Mouse (Mus musculus) spleen, embryonic (tissue): ENCODE measurements at regions not wholly inside any gene's neighbourhood (a gene's known extent, or its start where the extent isn't known, plus 50 kb on each side); places are given as distances from the start of the nearest gene placed in this dataset.
"Not testable (repeated sequence)": the region's sequence is repeated elsewhere in the genome, so short reads cannot be mapped to it uniquely, and the experiment has no call there.

Experiments used
- CTCF ChIA-PET: fragments of 350-600 bp; sonication (Branson Sonifier 250); formaldehyde crosslinking; loops from one replicate; lab custom pipeline; 2022; lab: Charles Lee

DNA sequence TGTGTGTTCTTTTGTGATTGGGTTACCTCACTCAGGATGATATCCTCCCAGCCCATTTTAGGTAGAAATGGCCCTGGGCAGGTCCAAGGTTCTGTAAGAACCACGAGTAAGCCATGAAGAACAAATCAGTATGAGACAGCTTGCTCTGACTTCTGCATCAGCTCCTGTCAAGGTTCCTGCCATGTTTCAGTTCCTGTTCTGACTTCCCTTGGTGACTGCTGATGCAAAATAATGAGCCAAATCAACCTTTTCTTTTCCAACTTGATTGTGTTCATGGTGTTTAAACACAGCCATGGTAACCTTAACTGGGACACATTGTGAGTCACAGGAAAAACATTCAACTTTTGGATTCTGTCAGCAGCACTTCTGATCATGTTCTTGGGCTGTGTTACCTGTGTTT, 667.4 kb upstream of the Igfbp7 start:
- CTCF ChIA-PET: no interaction called here

DNA sequence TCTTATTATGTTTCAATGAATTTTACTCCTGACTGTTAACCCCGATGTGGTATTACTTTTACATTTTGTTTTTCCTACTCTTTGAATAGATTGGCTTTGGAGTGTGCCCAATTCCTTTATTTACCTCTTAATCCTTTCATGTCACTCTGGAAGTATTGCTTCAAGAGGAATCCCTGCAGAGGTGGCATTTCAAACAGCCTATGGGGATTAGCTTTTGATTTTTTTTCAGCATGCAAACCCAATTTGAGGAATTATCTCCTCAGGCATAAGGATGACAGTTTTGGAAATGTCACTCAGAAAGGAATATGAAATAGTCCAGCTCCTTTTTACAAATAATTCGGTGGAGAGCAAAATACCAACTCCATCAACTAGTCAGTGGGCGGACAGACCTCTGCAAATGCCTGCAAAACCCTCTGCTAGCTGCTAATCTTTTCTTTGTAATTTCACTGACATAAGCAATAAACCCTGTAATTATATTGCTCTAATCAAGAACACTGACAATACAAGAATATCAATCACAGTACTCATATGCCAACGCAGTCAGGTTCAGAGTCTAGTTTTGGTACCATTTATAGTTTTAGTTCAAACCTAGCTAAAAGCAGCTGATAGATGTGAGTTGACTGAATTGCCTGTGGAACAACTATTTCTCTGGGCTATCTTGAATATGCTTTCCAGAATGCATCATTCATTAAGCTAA, 624.9 kb upstream of the Igfbp7 start:
- CTCF ChIA-PET: no interaction called here

- CTCF ChIA-PET: no interaction called here
Observed at GRCm38 (mm10) chr5:78017523-78017922, 609.7 kb upstream of the Igfbp7 start.

GRCm38 (mm10) chr5:77986449-77987047, 578.7 kb upstream of the Igfbp7 start:
- CTCF ChIA-PET: no interaction called here

DNA sequence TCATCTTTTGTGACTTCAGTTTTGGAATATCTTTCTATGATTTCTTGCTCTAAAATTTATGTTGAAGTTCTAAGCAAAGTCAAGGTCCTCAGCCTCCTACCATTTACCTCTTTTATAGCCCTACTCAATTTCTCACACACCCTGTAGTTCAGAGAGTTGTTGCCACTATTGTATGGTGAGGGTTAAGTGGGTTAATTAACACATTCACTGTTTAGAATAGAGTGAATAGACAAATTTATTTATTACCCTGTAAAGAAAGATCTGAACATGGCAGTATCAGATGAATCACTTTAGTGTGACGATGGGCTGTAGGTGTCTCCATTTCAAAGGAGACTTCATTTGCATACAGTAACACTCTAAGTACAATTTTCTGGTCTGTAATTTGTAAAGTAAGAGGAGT, 577.4 kb upstream of the Igfbp7 start:
- CTCF ChIA-PET: no interaction called here

DNA sequence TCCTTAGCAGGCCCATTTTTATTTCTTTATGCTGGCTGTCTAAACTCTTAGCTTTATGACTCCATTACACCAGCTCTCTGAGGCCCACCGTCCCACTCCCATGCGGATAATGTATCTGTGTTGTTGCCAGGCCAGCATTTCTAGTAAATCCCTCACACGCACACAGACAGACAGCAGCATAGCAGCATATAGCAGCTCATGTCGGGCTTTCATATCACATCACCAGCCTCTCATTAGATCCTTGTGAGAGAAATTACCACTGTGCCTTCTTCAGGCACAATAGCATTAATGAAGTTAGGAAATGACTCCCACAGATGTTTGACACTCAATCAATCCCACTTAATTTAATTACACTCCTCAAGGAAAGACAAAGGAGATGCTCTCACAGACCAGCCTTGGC, 532.2 kb upstream of the Igfbp7 start:
- CTCF ChIA-PET: not testable (repeated sequence)

GRCm38 (mm10) chr5:77931874-77932273, 524.0 kb upstream of the Igfbp7 start:
- CTCF ChIA-PET: no interaction called here

- CTCF ChIA-PET: no interaction called here
Observed at GRCm38 (mm10) chr5:77921186-77921585, 513.3 kb upstream of the Igfbp7 start.

GRCm38 (mm10) chr5:77917086-77917676, 509.3 kb upstream of the Igfbp7 start:
- CTCF ChIA-PET: no interaction called here

DNA sequence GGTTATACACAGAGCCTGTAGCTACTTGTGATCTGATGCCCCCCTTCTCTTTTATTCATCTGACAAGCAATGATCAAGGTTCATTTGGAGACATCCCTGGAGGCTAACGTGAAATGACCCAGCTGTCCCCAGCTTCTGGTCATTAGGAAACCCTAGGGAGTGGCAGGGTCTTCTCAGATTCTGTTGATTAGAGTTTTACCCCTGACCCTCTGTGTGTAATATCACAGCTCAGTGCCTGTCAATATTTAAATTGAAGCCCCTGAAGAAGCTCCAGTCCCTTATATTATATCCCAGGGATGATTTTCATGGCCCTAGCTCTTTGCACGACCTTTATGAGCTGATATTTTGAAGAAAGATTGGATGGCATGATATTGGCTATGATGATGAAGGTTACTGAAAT, 508.5 kb upstream of the Igfbp7 start:
- CTCF ChIA-PET: no interaction called here

DNA sequence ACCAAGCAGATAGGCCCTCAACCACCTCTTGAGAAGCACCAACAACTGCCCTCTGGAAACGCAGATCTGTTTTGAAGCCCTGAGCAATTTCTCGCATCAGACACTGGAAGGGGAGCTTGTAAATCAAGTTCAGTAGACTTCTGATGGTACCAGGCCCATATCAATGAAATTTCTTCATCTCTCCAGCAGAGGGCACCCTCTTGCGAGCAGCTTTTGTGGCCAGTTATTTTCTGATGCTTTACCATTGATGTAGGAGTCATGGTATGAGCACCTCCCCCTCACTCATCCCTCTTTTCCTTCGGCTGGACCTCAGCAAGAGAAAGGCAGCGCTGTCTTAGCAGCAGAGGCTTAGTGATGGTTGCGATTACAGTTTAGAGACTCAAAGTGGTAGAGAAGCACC, 501.4 kb upstream of the Igfbp7 start:
- CTCF ChIA-PET: no interaction called here

GRCm38 (mm10) chr5:77892024-77892423, 484.2 kb upstream of the Igfbp7 start:
- CTCF ChIA-PET: not testable (repeated sequence)

DNA sequence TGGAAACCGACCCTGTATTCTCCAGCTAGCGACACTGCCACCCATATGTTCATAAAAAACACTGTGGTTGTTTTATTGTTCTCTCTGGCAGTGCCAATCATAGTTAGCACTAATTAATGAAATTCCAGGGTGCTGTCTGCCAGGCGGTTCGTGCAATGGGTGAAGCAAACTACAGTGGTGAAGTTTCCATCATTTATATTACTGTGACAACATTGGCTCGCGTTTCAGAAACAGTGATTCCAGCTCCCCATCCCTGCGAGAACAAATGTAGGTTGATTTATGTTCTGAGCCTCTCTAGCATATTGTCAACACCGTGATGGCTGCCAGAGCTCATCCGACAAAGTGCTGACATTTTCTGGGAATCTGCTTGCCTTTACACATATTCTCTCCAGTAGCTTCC, 480.7 kb upstream of the Igfbp7 start:
- CTCF ChIA-PET: no interaction called here

GRCm38 (mm10) chr5:77871403-77871802, 463.6 kb upstream of the Igfbp7 start:
- CTCF ChIA-PET: no interaction called here

GRCm38 (mm10) chr5:77865342-77865741, 457.5 kb upstream of the Igfbp7 start:
- CTCF ChIA-PET: no interaction called here

- CTCF ChIA-PET: no interaction called here
Observed at GRCm38 (mm10) chr5:77855191-77855590, 447.4 kb upstream of the Igfbp7 start.

DNA sequence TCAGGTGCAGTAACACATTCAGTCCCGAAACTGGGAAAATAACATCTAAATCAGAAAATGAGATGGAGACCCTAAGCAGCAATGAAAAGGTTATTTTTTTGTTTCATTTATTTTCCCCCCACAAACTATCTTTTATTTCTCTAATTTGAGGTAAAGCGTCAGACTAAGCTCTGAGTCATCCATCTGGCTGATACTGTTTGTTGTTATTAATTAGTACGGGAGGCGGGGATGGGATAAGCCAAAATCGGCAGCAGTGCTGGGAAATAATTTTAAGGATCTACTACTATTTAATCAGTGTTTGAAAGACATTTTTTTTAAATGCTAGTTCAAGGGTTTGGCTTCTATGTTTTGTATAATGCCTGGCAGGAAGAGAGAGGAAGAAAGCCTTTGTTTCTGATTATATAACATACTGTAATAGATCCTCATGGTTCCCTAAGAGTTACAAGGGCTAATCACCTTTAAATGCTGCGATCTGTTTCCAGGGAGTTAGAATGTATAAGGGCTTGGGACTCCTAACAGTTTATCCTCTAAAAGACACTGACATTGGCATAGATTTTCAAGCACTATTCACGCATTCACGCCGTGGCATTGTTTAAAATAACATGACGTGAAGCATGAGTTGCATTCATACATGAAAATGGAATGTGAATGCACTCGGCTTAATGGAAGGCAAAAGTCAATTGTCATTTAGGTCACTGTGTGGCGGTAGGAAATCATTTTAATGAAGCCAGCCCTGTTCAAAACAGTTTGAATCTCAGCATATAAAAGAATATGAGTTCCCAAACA, 446.4 kb upstream of the Igfbp7 start:
- CTCF ChIA-PET: no interaction called here

DNA sequence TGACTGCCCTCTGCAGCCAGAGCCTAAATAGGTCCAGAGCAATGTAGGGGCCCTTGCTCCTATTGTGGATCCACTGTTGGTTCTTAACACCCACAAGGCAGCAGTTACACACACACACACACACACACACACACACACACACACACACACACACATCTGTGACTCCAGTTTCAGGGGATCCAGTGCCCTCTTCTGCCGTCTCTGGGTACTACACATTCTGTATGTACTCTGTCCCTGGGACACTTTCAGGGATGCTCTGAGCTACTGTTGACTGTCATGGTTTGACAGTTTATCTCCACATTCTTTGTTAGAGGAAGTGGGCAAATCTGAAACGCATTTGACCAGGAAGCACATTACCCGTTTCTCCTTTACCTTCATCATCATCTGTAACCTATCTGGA, 443.8 kb upstream of the Igfbp7 start:
- CTCF ChIA-PET: no interaction called here

- CTCF ChIA-PET: no interaction called here
Observed at GRCm38 (mm10) chr5:77838186-77839097, 430.6 kb upstream of the Igfbp7 start.

GRCm38 (mm10) chr5:77827971-77828370, 420.1 kb upstream of the Igfbp7 start:
- CTCF ChIA-PET: no interaction called here

GRCm38 (mm10) chr5:77826063-77826462, 418.2 kb upstream of the Igfbp7 start:
- CTCF ChIA-PET: no interaction called here
